Mouse (Mus musculus) small intestine, adult 2 months (tissue): ENCODE measurements around the gene Gm20388.

ENCODE experiments used
- CTCF ChIP-seq: fragments of 200-500 bp; IDR thresholded peaks from 2 replicates; pipeline ENCODE4 v1.5.1; 2012; ENCODE audit warnings: low read depth, mild to moderate bottlenecking, control low read depth, inconsistent platforms, low read length, moderate library complexity, mixed read lengths; ENCODE audit not compliant: insufficient replicate concordance, insufficient read length; ENCODE audit errors: extremely low read depth
- POLR2A ChIP-seq: fragments of 200-500 bp; IDR thresholded peaks from 2 replicates; pipeline ENCODE4 v1.6.1; 2012; ENCODE audit warnings: low read depth, mild to moderate bottlenecking, control low read depth, inconsistent platforms, low read length, moderate library complexity

GRCm38 (mm10) chr8:122049923-122050322 lies 2139.3 kb downstream of the Gm20388 start:
- TF ChIP-seq CTCF (no peak), POLR2A (no peak)
